Mouse (Mus musculus): ENCODE measurements at regions not wholly inside any gene's neighbourhood (a gene's known extent, or its start where the extent isn't known, plus 50 kb on each side); places are given as distances from the start of the nearest gene placed in this dataset.
"Not testable (repeated sequence)": the region's sequence is repeated elsewhere in the genome, so short reads cannot be mapped to it uniquely, and the experiment has no call there.

GRCm38 (mm10) chr6:70160442-70160841 is 631.6 kb downstream of the Rpia start:
- POLR2A ChIA-PET = no interaction called here
- CTCF ChIA-PET = interaction anchor here in 1 of 4 experiments (0.7 kb wide), 1 partner anchor 212 kb away, joined by 3 read pairs; no protein-coding TSS in a partner anchor

DNA sequence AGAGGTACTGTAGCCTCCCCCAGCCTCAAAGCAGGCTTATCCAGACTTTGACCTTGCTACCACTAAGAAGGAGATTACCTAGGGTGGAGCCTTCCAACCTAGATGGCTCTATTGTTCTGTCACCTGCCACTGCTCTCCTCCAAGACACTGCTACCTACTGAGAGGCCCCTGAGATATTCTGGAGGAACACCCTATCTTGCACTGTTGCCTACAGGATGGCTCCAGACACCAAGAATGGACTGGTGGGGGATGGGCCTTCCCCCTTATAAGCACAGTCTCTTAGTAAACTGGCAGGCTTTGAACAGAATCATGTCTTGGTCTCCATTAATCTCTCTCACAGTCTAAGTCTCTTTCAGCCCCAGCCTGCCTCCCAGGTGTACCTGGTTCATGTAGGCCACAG is 636.3 kb downstream of the Rpia start:
- CTCF ChIA-PET, POLR2A ChIA-PET: not testable (repeated sequence)

GRCm38 (mm10) chr6:70151098-70151838 is 640.8 kb downstream of the Rpia start:
- POLR2A ChIA-PET = interaction anchor here in 1 of 4 experiments (0.6 kb wide), 1 partner anchor 68 kb away, joined by 4 read pairs; no protein-coding TSS in a partner anchor
- CTCF ChIA-PET = not testable (repeated sequence)

- POLR2A ChIA-PET = no interaction called here
- CTCF ChIA-PET = no interaction called here
Measured at GRCm38 (mm10) chr6:70146986-70147385, 645.0 kb downstream of the Rpia start.

DNA sequence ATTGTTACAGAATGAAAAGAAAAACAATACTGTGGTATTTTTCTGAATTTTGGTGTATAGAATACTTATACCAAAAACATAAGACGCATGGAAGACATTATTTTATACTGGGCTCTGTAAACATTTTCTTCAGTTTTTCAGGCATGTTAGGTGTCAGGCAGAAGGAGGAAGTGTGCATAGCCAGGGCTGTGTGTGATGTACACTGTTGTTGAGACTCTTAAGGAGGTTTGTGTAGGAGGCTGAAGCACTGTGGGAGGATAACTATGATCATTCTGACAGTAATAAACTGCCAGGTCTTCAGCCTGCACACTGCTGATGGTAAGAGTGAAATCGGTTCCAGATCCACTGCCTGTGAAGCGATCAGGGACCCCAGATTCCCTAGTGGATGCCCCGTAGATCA is 648.7 kb downstream of the Rpia start:
- CTCF ChIA-PET, POLR2A ChIA-PET: not testable (repeated sequence)

DNA sequence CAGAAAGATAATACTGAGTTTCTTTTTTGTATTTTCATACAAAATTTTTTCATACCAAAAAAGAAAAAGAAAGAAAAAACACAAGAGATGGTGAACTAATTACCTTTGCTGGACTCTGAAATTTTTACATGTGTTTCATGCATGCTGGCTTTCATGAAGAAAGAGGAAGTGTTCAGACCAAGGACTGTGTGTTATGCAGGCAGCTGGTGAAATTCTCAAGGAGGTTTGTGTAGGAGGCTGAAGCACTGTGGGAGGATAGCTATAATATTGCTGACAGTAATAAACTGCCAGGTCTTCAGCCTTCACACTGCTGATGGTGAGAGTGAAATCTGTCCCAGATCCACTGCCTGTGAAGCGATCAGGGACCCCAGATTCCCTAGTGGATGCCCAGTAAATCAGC is 675.2 kb downstream of the Rpia start:
- CTCF ChIA-PET = no interaction called here
- POLR2A ChIA-PET = no interaction called here

DNA sequence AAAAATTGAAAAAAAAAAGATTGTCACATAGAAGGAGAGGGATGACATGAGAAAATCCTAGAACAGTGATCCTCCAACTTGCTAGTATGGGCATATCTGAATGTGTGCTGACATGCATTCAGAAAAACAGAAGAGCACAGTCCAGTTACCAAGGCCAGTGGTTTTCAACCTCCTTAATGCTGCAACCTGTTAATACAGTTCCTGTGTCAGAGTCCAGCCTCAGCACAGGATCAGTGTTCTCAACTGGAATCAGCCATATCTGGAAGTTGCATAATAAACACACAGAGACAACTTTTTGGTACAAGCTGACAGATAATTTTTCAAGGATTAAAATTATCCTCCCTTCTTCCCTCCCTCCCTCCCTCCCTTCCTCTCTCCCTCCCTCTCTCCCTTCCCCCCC is 680.1 kb downstream of the Rpia start:
- ChIA-PET POLR2A (no interaction called here), CTCF (no interaction called here)

- CTCF ChIA-PET, POLR2A ChIA-PET: not testable (repeated sequence)
Measured at GRCm38 (mm10) chr6:70109412-70109811, 682.6 kb downstream of the Rpia start.

GRCm38 (mm10) chr6:70103781-70104180 is 688.3 kb downstream of the Rpia start:
- POLR2A ChIA-PET = interaction anchor here in 1 of 4 experiments (0.6 to 1.2 kb wide), 3 partner anchors 16 to 50 kb away, joined by 3 to 5 read pairs (median 4); no protein-coding TSS in a partner anchor
- CTCF ChIA-PET = no interaction called here

GRCm38 (mm10) chr6:70103174-70103573 is 688.9 kb downstream of the Rpia start:
- POLR2A ChIA-PET = interaction anchor here in 2 of 4 experiments (0.6 to 1.2 kb wide), 3 partner anchors 15 to 26 kb away, joined by 3 to 4 read pairs (median 4); no protein-coding TSS in a partner anchor
- CTCF ChIA-PET = not testable (repeated sequence)

DNA sequence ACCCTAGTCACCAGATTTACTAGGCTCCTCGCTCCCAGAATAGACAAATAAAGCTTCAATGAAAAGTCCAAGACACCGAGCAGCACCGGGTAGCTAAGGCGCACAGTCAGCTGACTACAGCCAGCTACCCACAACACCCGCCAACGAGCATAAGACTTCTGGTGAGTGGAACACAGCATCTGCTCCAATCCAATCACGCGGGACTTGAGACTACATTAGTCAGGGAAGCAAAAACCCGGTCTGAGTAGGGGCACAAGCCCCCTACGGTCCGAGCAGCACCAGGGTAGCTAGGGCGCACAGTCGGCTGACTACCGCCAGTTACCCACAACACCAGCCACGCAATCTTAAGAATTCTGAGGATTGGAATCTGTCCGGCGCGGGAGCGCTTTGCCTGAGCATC is 704.0 kb downstream of the Rpia start:
- ChIA-PET POLR2A (interaction anchor here in 3 of 4 experiments (0.5 to 1.6 kb wide), 3 partner anchors 12 to 15 kb away, joined by 3 to 4 read pairs (median 4); no protein-coding TSS in a partner anchor), CTCF (no interaction called here)

GRCm38 (mm10) chr6:70073841-70074240 is 718.2 kb downstream of the Rpia start:
- POLR2A ChIA-PET = no interaction called here
- CTCF ChIA-PET = no interaction called here

DNA sequence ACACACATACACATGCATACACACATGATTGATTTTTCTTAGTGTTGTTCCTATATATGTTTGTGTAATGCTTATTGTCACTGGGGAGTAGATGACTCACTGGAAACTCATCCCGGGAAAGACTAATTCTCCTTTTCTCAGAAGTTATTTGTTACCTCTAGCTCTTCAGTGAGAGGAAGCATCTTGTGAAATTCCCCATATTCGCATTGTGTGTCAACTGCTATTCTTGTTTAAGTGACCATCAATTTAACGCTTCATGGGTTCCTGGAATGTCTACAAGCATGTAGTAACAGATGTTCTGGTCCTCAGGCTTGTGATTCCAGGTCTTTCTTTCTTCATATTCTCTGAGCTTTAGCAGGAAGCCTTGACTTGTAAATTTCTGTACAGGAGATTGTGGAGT is 720.0 kb downstream of the Rpia start:
- ChIA-PET CTCF (no interaction called here), POLR2A (no interaction called here)

DNA sequence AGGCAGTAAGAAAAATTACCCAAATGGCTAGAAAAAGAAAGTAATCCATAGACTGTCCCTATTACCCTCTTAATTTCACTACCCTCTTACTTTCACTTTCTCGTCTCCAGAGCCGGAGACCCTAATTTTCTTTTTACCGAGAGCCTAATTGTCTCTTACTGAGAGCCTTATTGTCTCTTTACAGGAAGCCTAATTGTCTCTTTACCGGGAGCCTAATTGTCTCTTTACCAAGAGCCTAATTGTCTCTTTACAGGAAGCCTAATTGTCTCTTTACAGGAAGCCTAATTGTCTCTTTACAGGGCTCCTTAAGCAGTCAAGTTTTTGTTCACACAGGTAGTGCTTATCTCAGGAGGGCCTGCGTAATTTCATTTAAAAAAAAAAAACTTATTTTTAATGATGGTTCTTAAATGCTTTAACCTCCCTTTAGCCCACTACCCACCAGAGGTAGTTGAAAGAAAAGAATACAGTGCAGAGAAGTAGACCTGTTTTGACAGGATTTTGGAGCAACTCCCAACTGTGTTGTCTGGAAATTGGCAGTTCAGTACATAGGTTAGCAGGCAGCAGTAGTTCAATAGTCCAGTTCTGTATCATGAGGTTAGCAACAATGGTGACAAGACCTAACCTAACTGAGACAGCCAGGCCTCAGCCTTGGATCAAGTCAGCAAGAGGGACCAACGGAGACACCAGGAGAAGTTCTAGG is 724.2 kb downstream of the Rpia start:
- POLR2A ChIA-PET = no interaction called here

DNA sequence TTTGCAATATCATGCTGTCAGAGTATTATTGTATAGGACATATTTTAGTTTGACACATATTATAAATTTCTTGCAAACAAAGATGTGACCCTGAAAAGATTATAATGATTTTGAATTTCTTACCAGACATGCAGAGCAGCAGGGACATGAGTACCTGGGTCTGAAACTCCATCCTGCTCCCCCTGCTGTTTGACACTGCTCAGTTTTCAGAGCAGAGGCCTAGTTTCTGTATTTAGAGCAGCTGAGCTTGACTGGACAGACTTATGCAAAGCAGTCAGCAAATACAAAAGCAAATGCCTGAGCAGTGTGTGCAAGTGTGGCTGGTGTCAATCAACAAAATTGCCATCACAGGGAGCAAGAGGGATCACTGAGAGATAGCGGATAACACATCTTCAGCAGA is 733.0 kb downstream of the Rpia start:
- ChIA-PET POLR2A (no interaction called here), CTCF (no interaction called here)

More for the DNA sequence above, 724.2 kb downstream of the Rpia start:
- CTCF ChIA-PET = no interaction called here

GRCm38 (mm10) chr6:70058374-70058773 is 733.7 kb downstream of the Rpia start:
- ChIA-PET POLR2A (no interaction called here), CTCF (no interaction called here)

DNA sequence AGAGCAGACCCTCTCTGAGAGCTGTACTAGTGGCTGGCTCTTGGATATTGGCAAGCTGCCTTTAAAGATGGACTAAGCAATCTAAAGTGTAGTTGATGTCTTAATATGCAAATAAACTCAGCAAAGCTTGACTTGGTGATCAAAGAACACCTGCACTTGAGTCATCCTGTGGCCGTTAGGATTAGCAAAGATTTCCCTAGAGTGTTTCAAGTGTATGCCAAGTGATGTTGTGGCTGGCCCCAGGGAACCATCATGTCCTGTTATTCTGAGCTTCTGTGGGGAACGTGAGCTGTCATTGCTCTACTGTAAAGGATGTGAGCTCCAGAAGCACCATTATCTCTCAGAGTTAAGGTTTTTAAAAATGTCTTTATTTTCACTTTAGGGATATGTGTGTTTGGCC is 751.1 kb downstream of the Rpia start:
- POLR2A ChIA-PET = no interaction called here
- CTCF ChIA-PET = no interaction called here

GRCm38 (mm10) chr6:70033674-70034073 is 758.4 kb downstream of the Rpia start:
- POLR2A ChIA-PET = no interaction called here
- CTCF ChIA-PET = no interaction called here

DNA sequence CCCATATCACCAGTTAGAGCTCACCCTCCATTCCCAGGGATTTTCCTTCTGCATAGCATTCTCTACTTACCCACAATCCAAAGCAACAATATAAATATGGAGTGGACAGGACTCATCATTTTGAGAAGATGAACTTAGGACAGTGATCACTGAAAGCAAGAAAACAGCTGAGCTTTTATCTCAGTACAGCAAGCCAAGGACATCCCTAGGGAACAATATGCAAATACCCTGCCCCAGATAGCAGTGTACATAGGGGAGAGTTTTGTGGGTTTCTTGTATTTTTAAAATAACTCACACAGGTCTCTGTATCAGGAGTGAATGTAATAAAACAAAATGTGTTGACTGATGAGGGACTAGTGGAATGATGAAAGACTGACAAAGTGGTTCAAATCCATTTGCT is 780.5 kb downstream of the Rpia start:
- POLR2A ChIA-PET = no interaction called here
- CTCF ChIA-PET = no interaction called here
